Mouse (Mus musculus) neutrophil, adult 5-6 weeks (primary cell): Measurements from ENCODE around the gene AA986860. TPM values are rescaled to one million over a fixed set of nuclear protein-coding genes. Genes with fewer than 3 reads are reported as not detected.

Experiments
- ATAC-seq: fragments of 151-379, 151-347 bp; 2 replicates; pipeline ENCODE4 v1.8.0; 2017; ENCODE audit warnings: mild to moderate bottlenecking, moderate TSS enrichment; ENCODE audit not compliant: insufficient number of reproducible peaks, poor library complexity, low FRiP score, severe bottlenecking; ENCODE audit errors: extremely low read depth
- total RNA-seq: library from RNA; stranded (forward); fragments of 200-1000 nt; gene quantifications from 2 replicates; pipeline ENCODE4 v1.2.3, GENCODE M21; 2017

The AA986860 gene
- total RNA-seq: 1.4 and 3.1 TPM in 2 replicates

- ATAC-seq: no peak
Observed at GRCm38 (mm10) chr1:130731741-130732337, at the start of gene AA986860. AA986860 (plus strand) TSS chr1:130731976.

GRCm38 (mm10) chr1:130683905-130684304 is 47.9 kb upstream of the AA986860 start:
- no peak for ATAC-seq

GRCm38 (mm10) chr1:130698601-130699000 is 33.2 kb upstream of the AA986860 start:
- no peak for ATAC-seq

DNA sequence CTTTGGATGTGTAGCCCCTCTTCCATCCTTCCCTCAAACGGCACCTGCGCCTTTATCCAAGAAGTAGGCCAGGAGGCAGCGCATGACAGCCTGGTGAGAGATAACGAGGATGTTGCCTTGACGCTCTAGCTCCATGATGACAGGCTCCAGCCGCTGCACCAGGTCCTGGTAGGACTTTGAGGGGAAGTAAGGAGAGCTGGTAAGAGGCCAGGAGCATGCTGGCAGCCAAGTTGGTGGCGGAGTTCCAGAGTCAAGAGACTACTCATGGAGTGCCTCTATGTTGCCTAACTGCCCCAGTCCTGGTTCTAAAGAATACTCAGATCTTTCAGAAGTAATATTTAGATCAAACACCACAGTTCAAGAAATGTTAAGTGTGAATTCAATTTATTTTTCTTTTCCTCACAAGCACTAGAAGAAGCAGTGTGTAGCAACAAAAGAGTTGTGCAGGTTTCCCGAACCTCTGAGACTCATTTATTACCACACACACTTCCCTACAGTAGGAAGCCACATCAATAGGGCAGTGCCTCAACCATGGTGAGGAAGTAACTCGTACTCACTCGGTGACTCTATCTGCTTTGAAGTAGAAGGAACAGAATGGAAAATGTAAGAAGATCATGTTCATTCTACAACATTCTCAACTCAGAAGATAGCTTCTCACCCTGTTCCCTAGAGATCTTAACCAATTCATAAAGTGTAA is 31.7 kb upstream of the AA986860 start:
- ATAC-seq: no peak

DNA sequence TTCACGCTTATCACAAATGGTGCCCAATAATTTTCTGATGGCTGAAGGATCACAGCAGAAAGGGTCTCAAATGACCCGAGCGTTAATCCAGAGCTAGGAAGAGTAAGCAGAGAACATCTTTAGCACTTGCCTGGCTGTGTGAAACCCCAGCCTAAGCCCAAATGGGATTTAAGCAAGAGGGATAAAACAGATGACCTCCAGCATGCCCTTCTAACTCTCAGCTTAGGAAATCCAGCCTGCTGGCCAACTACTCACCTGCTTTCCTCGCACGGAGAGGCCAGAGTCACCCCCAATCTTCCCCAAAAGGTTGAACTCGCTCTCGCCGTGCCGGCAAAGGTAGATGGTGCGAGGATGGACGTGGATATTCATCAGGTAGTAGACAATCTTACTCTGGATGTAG is 29.8 kb upstream of the AA986860 start:
- ATAC-seq: no peak

DNA sequence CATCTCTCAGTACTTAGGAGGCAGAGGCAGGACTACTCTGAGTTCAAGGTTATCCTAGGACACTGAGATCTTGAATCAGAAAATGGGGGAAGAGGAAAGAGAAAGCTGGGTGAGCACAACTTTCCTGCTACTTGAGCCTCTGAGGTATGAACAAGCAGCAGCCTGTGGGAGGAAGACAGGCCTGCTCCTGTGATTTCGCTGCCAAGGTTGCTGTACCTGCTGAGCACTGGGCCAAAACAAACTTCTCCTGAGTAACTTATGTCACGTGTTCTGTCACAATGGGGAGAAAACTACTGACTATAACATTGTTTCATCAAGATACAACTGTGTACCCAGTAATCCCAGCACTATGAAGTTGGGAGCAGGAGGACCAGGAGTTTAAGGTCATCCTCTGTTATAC is 28.2 kb upstream of the AA986860 start:
- ATAC-seq: no peak

DNA sequence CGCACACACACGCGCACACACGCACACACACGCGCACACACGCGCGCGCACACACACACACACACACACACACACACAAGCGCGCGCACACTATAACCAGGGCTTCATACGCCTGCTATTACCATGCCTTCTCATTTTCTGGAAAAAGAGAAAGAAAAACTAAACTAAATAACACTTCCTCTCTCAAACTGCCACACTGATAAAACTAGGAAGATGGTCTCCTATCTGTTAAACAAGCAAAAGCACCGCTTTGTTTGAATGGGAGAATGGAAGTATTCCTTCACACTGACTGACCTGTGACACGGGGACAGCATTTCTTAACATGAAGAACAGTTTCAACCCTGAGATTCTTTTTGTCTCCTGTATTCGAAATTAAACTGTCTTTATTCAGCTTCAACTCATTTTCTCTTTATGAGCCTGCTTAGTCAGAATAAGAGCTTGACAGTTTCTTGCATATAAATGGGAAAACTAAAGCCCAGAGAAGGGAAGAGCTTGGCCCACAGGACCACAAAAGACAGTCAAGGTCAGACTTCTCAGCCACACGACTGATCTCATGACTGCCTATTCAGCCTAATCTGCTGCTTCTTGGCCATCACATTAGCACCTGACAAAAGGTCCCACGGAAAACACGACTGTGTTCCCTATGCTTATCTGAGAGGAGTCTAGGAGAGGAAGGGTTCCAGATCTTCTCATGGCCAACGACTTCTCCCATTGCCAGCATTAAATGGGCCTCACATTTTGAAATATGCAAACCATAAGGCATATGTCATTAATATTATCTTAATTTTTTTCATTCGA is 21.3 kb upstream of the AA986860 start:
- no peak for ATAC-seq

GRCm38 (mm10) chr1:130714046-130714445 is 17.7 kb upstream of the AA986860 start:
- ATAC-seq: no peak

GRCm38 (mm10) chr1:130715561-130716217 is 16.1 kb upstream of the AA986860 start, which contains the start of gene Gm29427:
Gm29427 (minus strand) TSS chr1:130715799.
- ATAC-seq: peak; percentile 87

- no peak for ATAC-seq
Observed at GRCm38 (mm10) chr1:130716218-130716512, 15.6 kb upstream of the AA986860 start.

DNA sequence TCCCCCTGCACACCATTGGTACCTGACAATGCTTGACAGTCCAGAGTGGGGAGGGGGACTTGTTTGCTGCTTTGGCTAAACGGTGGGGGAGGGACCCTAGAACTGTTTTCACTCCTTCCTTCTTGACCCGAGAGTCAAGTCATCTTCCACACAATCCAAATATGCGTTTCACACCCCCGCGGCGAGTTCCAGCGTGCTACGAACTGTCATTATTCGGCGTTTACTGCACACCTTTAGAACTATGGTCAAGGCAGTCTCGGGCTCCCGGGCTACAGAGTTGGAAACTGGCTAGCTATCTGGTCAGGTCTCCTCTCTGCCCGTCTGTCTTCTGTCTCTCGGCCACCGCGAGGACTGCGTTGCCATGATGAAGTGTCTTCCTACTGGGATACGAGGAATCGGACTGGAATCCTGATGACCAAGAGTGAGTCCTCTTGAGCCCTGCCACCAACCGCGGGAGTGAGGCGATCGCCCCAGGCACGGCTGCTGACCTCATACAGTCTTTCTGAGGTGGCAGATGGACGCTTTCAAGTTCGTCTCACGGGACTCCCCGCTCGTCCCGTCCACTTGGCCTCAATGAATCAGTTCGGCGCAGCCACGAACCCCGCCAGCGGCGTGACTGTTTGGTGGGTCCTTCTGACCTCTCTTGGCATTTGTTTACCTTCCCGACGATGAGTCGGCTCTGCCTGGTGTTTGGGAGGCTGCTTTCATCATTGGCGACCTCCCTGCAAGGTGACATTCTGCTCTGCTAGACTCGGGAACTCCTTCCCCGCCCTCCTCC is 15.1 kb upstream of the AA986860 start:
- no peak for ATAC-seq

DNA sequence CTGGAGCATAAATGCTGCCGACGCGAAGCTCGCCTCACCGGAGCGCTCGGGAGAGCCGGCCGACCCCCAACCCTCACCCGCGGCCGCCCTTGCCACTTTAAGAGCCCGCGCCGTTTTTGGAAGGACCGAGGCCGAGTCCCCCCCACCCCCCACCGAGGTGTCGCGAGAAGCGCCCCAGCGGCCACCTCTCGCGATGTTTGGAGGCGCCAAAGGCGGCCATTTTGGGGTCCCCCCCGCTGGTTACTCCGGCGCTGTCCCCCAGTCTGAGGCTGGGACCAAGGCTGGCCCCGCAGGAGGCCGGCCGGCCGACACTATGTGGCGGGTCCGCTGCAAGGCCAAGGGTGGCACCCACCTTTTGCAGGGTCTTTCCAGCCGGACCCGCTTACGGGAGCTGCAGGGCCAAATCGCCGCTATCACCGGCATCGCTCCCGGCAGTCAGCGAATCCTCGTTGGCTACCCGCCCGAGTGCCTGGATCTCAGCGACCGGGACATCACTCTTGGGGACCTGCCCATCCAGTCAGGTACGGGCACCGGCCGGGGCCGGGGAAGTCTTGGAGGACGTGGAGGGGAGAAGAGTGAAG is 14.4 kb upstream of the AA986860 start, which contains the start of gene Yod1:
Gene Yod1, plus strand, starts transcription at position 37 of the 581 bp plus-strand sequence.
- ATAC-seq: peak; percentile 40

- no peak for ATAC-seq
Observed at GRCm38 (mm10) chr1:130724206-130724605, 7.6 kb upstream of the AA986860 start.

DNA sequence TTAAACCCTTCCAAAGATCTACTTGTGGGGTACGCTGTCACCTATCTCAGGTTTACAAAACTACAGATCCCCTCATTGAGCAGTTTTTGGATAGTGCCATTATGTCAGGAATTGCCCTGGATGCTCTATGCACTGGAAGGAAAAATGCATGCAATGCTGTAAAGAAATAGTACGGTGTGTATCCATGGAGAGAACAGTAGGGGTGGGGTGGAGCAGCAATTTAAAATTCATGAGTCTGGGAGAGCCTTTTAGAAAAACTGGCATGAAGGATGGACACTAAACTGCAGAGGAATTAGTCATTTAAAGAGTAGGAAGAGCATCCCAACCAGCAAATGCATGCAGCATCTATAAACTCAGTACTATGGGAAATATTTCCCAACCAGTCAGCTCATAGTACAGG is 5.4 kb upstream of the AA986860 start:
- no peak for ATAC-seq

DNA sequence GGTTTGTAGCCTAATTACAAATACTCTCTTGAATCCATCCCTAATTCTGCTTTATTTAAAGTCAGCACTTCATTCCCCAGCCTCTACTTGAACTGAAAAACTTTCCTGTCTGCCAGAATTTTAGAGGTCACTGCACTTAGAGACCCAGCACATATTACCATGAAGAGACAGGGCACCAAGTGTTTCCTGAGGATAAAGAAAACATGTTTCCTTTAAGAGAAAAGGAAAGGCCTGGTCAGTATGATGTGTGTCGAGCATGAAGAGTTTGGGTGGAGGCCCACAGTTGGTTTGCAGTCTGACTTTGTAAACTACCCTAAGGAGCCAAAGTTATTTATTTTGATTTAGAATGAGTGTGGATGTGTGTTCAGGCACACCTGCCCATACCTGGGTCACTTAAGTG is 3.7 kb upstream of the AA986860 start:
- no peak for ATAC-seq

GRCm38 (mm10) chr1:130728708-130729107 is 3.1 kb upstream of the AA986860 start:
- no peak for ATAC-seq

DNA sequence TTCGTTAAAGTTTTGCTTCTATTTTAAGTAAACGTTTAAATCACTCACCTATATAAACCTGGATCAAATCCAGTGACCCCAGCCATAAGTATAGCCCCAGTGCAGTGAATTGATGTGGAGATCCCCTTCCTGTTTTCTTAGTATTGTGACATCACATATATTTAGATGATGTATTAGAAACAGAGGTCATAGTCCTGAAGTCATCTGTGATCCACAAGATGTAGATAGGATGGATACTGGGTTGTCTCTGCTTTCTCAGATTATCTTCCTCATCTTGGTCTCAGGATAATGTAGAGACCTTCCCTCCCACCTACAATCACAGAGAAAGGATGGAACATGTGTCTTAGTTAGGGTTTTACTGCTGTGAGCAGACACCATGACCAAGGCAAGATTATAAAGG is 2.6 kb upstream of the AA986860 start, which contains the start of gene Pfkfb2:
Gene Pfkfb2, minus strand, starts transcription at position 101 of the 400 bp plus-strand sequence.
- ATAC-seq: no peak
